Mouse (Mus musculus) 416B (cell line): ENCODE results near the gene Olfr218.
"Not testable (repeated sequence)": the region's sequence is repeated elsewhere in the genome, so short reads cannot be mapped to it uniquely, and the experiment has no call there.

Source experiments
- DNase-seq: peaks from one replicate; pipeline ENCODE4 v3.0.0; 2011; ENCODE audit warnings: low read depth

Olfr218 gene

DNA sequence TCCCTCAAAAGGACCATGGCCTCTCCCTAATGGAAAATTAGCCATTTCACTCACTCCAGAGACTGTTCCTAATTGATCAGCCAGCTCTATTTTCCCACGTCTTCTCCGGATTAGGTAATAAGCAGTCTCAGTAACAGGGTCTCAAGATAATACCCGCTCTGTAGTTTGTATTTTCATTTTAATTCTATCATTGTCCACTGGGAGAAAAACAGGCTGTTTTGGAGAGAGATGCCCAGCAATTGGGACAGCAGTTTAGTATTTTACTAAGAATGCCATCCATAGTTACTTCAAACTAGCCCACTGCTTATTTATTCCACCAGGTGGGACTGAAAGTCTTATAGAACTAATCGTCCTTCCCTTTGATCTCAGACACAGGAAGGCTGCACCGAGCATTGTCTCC lies at the start of gene Olfr218:
TSS of gene Olfr218 (plus strand) at position 301 of the 400 bp plus-strand sequence.
- no peak for DNase-seq

DNA sequence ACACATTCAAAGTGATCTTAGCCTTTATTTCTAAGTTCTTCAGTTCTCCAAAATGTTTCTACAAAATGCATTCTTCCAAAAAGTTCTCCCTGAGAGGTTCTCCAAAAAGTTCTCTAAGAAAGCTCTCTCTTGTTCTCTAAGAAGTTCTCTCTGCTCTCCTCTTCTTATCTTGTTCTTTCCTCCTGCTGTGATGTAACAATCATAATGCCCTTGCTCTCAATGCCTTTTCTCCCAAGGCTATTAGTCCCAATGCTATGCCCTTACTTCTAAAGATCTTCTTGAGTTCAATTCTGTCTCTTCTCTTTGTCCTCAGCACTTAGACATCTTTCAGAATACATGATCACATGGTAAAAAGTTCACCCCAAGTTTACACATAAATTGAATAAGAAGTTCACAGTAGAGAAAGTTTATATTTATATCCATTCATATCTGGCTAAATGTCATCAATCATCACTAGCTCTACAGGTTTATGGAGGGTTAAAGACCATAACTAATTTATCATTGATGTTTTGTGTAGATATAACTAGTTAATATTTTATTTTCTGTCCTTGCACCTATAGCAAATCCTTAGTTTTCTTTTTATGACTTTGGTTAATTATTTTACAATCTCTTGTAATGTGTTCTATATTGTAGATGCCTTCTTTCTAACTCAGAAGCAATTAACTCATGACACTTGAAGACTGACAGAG lies 23.3 kb upstream of the Olfr218 start:
- DNase-seq, result no peak

DNA sequence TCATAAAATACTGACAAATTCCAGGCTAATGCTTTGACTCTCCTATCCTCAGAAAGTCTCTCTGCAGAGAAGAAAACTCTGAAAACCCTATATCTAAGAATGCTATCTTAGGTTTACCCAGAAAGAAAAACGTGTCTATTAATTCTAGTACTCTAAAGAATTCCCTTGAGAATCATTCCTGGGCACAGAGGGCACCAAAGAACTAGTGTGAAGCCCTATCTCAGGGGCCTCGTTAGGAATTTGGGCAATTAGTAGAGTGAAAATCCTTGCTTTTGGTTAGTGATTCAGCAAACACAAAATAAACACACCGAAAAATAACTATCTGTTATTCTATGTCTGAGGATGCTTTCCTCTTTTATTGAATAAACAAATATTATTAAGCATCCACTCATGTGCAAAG lies 7.1 kb upstream of the Olfr218 start, which contains the start of gene Olfr1406:
TSS of gene Olfr1406 (minus strand) at position 101 of the 400 bp plus-strand sequence.
- DNase-seq, result no peak

DNA sequence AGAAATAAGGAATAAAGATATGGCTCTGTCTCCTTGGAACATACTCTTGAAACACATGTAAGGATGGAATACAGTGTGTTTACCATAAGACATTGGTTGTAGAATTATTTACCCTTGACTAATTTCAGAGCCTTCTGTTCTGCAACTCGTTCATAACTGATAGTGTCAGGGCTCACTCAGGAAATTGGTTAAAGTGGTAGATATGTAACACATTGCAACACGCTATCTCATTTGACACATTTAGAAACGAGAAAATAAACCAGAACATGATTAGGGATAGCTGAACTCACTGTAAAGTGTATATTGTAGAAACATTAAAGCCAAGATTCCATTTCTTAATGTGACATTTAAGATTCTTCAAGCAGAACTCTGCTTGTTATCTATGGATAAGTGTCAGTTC lies 5.5 kb upstream of the Olfr218 start:
- no peak for DNase-seq

DNA sequence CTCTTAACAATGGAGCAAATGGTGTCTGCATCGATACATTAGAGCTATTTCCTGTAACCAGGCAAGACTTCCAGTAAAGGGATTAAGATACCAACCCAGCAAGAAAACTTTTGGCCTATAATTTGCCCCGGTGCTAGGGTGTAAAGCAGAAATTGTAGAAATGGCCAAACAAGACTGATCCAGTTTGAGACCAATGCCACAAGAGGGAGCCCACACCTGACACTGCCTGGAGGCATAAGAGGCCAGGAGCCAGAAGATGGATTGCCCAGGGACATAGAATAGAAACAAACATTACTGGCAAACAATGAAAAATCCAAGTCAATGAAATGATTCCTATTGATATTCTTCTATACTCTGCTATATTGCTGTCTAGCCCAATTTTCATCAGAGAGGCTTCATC lies 1.2 kb upstream of the Olfr218 start:
- DNase-seq, result peak; percentile 3

DNA sequence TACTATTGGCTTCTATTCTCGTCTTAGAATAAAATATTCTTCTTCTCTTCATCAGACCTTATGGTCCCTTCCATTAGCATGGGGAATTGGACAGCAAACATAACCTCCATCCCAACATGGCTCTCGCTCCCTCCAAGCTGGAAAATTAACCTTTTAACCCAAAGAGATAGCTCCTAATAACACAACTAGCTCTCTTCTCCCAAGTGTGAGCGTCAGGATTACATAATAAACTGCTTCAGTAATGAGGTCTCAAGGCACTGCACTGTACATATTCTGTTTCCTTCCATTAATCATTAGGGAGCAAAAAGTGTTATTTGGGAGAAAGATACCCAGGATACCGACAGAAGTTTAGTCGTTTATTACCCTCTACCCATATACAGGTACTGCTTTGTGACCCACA lies 14.5 kb downstream of the Olfr218 start, which contains the start of gene Olfr1404:
TSS of gene Olfr1404 (plus strand) at position 301 of the 400 bp plus-strand sequence.
- DNase-seq, result no peak

DNA sequence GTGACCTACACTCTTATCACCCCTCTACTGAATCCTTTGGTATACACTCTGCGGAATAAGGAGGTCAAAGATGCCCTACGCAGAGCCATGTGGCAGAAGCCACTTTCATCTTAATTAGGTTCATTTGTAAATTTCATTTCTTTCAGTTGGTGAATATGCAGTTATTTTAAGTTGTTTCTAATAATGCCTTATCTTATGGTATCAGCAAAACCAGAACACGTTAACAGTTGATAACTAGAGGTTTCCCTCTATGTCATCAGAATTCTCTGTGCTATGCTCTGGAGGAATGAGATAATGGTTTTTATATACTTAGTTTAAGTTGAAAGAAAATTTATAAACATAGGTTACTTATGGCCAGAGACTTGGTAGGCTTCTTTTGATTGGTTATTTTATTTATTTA lies 18.9 kb downstream of the Olfr218 start:
- DNase-seq, result no peak

DNA sequence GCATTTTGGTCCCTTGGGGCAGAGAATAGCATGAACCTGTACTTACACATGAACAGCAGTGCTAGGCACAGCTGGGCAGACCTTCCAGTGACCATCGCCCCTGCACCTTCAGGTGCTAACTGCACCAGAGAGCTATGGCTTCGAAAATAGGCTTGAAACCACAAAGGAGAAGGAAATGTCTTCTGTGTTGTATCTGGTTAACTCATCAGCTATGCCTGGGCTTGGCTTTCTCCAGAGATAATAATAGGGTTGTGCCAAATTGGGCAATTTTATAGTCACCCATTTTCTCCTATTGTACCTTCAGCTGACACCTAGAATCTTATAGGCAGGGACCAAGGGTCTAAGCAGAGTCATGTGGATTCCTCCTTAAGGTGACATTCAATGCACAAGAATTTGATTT lies 29.5 kb downstream of the Olfr218 start, which contains the start of gene Fcer1a:
TSS of gene Fcer1a (minus strand) at position 134 of the 400 bp plus-strand sequence.
- DNase-seq, result no peak

DNA sequence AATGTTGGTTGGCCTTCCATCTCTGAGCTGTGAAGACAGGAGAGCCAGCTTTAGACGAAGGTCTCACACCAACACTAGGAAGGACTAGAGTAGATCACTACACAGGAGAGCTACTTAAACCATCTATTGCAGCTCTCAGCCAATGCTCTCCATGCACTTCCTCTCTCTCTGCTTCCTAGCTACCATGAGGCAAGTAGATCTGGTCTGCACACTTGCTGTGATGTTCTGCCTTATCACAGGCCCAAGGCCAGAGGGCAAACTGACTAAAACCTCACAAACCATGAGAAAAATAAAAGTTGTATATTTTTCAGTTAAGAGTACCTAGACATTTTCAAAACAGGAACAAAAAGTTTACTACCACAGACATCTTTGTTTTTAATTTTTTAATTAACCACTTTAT lies 39.4 kb downstream of the Olfr218 start:
- DNase-seq, result not testable (repeated sequence)

DNA sequence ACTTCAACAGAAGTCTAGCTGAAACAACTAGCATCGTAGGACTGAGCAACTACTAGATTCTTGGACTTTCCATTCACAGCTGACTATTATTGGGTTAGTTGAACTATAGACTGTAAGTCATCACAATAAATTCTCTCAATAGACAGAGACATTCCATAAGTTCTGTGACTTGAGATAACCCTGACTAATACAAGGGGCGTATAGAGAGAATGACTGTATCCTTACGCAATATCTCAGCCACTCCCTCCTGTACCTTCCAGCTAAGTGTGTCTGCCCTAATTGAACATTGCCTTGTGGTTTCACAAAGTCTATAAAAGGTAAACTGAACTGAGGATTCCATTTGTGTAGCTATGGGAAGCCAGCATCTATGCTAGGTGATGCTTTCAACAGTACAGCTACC lies 52.3 kb downstream of the Olfr218 start:
- peak; percentile 2 for DNase-seq
